Mouse (Mus musculus): ENCODE data around the gene Xab2.

DNA sequence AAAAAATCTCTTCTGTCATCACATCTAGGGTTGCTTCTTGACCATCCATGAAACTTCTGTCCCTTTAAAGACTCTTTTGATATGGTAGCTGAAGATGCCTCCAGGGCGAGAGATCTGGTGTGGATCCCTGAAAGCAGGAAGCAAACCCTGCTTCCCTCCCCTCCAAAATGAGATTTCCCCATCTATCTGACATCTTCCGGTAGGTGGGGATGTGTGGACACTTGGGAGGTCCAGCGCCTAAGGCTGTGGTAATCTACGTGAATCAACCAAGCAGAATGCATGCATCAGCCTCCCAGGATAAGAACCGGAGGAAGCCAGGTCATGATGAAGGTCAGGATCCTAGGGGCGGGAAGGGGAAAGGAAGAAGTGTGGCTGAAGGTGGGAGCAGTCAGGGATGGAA lies 44.4 kb upstream of the Xab2 start, which contains the start of gene Mcemp1:
- TF ChIP-seq POLR2A (IDR thresholded peaks at IDR 0.05; ENCODE audit: low read depth, low read length) (no peak), CTCF (IDR thresholded peaks at IDR 0.05; ENCODE audit: extremely low read depth, insufficient read length, insufficient replicate concordance, low read depth, low read length) (no peak)

Data from small intestine, adult 2 months (tissue).